Mouse (Mus musculus) thymus, adult 2 months (tissue): ENCODE measurements at regions not wholly inside any gene's neighbourhood (a gene's known extent, or its start where the extent isn't known, plus 50 kb on each side); places are given as distances from the start of the nearest gene placed in this dataset.

Source experiments
- CTCF ChIP-seq: fragments of 200-500 bp; IDR thresholded peaks from 2 replicates; pipeline ENCODE4 v1.5.1; 2012; ENCODE audit warnings: mild to moderate bottlenecking, control low read depth, low read length, moderate library complexity, borderline replicate concordance; ENCODE audit not compliant: control insufficient read depth, poor library complexity, insufficient read depth; ENCODE audit errors: extremely low read depth
- POLR2A ChIP-seq: fragments of 200-500 bp; IDR thresholded peaks from 2 replicates; pipeline ENCODE4 v1.6.1; 2012; ENCODE audit warnings: mild to moderate bottlenecking, low read length, control low read depth, moderate library complexity; ENCODE audit not compliant: control insufficient read depth, poor library complexity, insufficient read depth; ENCODE audit errors: extremely low read depth

DNA sequence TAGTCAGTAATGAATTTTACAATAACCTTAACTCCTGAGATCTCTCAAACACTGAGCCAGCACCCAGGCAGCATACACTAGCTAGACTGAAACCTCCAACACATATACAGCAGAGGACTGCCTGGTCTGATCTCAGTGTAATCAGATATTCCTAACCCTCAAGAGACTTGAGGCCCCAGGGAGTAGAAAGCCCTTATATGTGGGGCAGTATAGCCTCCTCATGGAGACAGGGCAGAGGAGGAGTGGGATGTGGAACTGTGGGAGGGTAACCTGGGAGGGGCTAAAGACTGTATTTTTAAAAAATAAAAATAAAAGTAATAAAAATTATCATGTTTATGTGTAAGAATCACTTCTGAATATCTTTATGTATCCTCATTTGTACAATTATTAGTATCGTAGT lies 1934.3 kb upstream of the Pcdh20 start:
- TF ChIP-seq CTCF (no peak), POLR2A (no peak)
